Mouse (Mus musculus) frontal cortex, adult 2 months (tissue): Measurements from ENCODE around the gene Ptgs2. TPM values are rescaled to one million over a fixed set of nuclear protein-coding genes. Genes with fewer than 3 reads are reported as not detected.
A peak's percentile ranks its signal among the peaks of the same experiment; 100 is the strongest.

Experiments used
- DNase-seq, 2 experiments: peaks; one replicate each; pipeline ENCODE4 v3.0.0; 2022; ENCODE audit warnings: low spot score in 1 of 2; ENCODE audit errors: extremely low spot score in 1 of 2
- polyA plus RNA-seq: library from polyadenylated mRNA; depleted of rRNA; stranded (reverse); fragments of >200 nt; gene quantifications from 2 replicates; pipeline ENCODE4 v1.2.3, GENCODE M21; 2012; rRNA removed

The Ptgs2 gene
- 4.5 and 4.8 TPM in 2 replicates for polyA plus RNA-seq

GRCm38 (mm10) chr1:150099790-150100333 is at the start of gene Ptgs2:
Gene Ptgs2, plus strand, starts transcription at chr1:150100031.
- DNase-seq, result peak in 1 of 2 experiments; percentile 65

GRCm38 (mm10) chr1:150050256-150050655 is 49.6 kb upstream of the Ptgs2 start:
- no peak for DNase-seq

GRCm38 (mm10) chr1:150065684-150066083 is 34.1 kb upstream of the Ptgs2 start:
- no peak for DNase-seq

DNA sequence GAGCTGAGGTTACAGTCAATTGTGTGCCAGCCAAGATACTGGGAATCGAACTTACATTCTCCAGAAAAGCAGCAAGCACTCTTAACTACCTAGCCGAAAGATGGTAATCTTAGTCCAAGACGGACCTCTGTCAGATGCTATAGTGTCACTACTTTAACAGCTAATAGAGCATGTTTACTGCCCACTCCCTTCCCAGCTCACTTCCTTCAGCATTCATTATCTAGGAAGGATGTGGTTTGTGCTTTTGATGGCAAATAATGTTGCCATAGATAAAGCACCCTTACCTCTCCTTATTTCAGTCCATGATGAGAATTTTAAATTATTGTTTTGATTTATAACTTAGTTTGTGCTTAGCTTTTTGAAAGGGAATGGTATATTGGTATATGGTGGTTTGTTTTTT is 27.0 kb upstream of the Ptgs2 start:
- no peak for DNase-seq

GRCm38 (mm10) chr1:150074609-150075008 is 25.2 kb upstream of the Ptgs2 start:
- no peak for DNase-seq

GRCm38 (mm10) chr1:150089040-150089692 is 10.7 kb upstream of the Ptgs2 start:
- peak in 1 of 2 experiments; percentile 34 for DNase-seq

DNA sequence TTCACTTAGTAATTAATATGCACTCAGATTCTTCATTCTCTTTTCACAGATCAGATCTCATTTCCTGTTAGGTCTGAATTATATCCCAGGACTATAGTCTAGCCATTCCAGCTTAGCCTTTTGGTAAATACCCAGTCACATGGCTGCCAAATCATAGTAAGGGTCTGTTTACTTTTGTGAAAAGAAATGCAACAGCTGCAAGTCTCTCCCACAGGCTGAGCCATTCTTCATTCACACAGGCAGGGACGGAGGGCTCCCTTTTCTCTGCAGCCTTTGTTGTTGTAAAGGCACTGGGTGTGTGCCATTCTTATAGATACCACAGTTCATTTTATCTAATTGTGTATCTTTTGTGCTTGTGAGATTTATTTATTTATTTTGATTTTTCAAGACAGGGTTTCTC is 9.6 kb upstream of the Ptgs2 start:
- no peak for DNase-seq

- no peak for DNase-seq
Observed at GRCm38 (mm10) chr1:150097036-150097435, 2.8 kb upstream of the Ptgs2 start.

DNA sequence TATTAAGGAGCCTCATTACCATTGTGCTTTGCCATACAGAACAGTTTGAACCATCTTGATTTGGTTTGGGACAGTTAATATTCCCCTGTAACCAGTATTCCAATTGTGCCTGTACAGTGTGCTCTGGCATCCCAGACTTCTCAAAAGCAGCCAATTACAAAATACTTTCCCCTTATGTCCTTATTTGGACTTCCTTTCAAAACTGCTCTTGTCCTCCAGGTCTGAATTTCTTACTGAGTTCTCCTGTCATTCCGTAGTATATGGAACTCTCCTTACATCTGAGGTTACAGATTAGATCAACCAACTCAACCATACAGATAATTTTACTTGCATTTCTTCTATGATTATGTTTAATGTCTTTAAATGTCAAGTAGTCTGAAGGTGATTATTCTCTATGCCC is 2.1 kb upstream of the Ptgs2 start:
- no peak for DNase-seq

DNA sequence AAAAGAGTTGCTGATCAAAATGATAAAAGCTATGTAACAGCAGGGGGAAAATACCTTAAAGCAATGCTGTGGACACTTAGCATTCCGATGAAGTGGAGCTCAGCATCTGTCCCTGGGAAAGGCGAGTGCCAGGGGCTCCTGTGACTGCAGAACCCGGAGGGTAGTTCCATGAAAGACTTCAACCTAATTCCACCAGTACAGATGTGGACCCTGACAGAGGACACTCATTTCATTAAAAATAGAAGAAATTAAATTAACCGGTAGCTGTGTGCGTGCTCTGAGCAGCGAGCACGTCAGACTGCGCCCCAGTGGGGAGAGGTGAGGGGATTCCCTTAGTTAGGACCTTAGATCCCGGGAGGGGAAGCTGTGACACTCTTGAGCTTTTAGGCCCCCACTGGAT is 457 bp upstream of the Ptgs2 start:
- no peak for DNase-seq

GRCm38 (mm10) chr1:150104228-150104720 is 4.4 kb downstream of the Ptgs2 start:
- no peak for DNase-seq

GRCm38 (mm10) chr1:150106736-150107135 is 6.9 kb downstream of the Ptgs2 start:
- DNase-seq, result no peak

- no peak for DNase-seq
Observed at GRCm38 (mm10) chr1:150109591-150109990, 9.8 kb downstream of the Ptgs2 start.

DNA sequence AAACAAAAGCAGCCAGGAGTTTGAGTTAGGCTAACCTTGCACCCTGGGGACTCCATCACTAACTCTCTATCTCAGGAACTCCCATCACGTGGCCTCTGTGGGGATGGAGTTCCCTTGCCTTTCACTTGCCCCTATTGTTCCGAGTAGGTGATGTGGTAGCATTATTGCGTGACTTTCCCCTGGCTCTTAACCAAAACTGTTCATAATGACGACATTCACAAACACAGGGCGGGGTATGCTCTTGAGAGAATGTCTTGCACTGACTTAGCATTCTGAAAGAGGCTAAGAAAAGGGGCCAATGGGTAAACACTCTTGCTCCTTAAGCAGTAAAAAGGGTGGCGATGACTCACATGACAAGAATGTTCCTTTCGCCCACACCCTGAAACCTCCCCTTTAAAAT is 15.5 kb downstream of the Ptgs2 start:
- peak in 1 of 2 experiments; percentile 23 for DNase-seq

DNA sequence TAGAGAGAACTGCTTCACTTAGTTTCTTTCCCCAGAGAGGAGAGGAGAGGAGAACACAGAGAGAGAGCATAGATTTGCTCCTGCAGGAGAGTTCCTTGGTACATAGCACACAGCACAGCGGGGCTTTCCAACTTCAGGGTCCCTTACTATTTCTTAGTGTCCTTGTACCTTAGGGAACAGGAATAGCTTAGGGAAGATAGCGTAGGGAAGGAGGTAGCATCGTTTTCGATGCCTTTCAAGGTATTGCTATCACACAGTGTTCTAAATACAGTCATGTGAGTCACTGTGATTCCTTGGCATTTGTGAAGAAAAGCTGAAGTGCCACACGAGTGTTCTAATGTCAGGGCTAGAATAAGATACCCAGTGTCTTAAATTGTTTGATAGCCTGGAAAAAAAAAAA is 18.5 kb downstream of the Ptgs2 start:
- peak in 1 of 2 experiments; percentile 35 for DNase-seq

GRCm38 (mm10) chr1:150125568-150125967 is 25.7 kb downstream of the Ptgs2 start:
- no peak for DNase-seq

DNA sequence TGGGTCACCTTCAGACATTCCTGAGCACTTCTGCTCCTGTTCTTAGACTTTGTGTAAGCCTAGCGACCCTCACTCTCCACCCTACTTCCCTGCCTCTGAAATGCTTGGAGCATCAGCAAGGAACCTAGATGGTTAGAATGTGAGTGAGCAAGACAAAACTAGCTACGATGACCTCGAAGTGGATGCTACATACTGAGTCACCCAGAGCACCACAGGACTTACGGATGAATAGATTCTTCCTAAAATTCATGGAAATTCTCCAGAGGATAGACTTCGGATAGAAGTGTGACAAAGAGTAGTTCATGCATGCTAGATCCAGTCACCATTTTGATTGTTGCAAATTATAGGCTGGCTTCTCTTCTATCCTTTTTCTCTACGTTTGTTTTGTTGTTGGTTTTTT is 30.2 kb downstream of the Ptgs2 start:
- no peak for DNase-seq

DNA sequence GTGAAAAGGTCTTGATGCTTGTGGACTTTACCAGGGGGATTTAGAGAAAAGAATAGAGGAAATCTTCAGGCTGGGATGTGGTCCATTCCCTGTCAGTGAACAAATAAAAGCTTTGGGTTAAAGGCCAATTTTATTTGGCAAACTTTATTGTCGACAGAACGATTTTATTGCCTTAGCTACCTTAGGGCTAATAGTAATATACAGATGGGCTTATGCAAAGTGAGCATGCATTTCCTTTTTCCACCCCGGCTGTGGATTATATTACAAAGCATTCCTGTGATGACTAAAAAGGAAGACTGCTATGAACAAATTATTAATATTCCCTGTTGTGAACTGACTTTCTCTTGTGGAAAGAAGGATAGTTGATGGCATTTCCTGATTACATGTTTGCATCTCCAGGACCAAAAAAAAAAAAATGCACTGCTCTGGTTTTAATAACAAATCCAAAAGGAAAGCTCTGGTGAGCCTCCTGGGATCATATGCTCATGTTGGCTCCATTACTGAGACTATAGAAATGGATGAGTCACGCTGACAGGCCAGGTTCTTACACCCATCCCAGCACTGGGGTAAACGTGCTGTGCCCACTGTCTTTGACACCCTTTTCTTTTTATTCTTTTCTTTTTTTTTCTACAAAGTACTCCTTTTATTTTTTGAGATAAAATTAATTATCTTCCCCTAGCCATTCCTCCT is 30.9 kb downstream of the Ptgs2 start:
- no peak for DNase-seq

DNA sequence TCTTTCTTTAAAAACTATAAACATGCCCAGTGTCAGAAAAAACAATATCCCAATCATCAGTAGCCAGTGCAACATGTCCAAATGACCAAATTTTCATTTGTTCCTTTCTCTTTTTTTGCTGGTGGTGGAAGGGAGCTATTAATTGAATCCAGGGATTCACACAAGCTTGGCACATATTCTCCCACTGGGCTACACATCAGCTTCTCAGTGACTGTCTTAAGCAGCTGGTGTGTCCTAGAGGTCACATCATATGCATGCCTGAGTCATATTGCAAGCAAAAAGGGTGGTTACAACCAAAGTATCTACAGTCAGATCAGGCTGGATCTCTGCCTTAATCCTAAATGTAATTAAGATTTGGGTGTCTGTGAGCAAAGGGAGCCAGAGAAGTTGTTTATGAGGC is 35.5 kb downstream of the Ptgs2 start:
- DNase-seq, result no peak

DNA sequence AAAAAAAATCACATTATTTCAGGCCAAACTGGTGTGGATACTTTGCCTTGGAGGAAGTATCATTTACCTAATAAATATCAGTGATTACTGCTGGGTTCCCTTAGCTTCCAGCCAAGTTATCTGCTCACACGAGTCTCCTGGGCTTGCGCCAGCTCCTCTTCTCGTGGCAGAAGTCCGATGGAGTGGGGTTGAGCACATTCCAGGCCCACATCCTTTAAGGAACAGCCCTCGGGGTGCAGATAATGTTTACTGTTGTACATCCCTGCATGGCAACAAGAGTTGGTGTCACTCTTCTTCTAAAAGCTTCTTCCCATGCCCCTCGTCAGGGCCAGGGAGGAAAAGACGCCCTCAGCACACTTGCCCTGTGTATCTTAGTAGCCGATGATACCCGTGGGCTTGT is 39.9 kb downstream of the Ptgs2 start:
- DNase-seq, result no peak

DNA sequence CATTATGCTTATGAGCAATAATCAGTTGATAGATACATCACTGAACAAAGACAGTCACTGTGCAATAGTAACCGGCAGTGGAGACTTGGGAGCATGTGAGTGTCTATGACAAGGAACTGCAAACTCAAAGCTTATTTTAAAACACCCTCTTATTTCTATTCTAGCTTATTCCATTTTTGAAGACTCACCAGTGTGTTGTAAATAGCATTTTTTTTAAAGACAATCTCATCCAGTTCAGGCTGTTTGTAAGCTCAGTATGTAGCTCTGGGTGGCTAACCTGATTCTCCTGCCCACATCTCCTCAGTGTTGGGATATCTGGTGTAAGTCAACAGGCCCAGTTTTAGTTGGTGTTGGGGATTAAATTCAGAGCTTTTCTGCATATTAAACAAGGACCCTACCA is 42.1 kb downstream of the Ptgs2 start:
- no peak for DNase-seq

- no peak for DNase-seq
Observed at GRCm38 (mm10) chr1:150143578-150143977, 43.7 kb downstream of the Ptgs2 start.
